Mouse (Mus musculus) ES-E14 (cell line): Measurements from ENCODE around the gene Fam47e.

Experiments
- CHD2 ChIP-seq: IDR thresholded peaks from 2 replicates; pipeline ENCODE4 v1.6.1; 2014; ENCODE audit warnings: mild to moderate bottlenecking, low read depth, low read length, inconsistent platforms
- ZNF384 ChIP-seq: IDR thresholded peaks from 2 replicates; pipeline ENCODE4 v1.6.1; 2012; ENCODE audit warnings: low read depth, low read length, inconsistent platforms

DNA sequence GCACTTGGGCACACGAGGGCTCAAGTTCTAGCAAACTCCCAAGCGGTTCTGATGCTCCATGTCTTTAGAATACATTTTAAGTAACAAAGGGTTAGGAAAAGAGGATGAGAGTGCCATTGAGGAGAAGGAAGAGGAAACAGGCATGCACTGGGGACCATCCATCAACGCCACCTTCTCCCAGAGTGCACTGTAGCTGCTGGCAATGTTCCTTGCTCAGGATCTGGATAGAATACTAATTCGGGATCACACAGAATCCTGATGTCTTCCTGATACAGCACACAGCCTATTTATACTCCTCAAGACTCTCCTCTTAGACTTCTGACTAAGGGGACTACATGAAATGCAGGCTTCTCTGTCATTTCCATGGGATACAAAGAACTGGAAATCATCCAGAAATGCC, 15.2 kb upstream of the Fam47e start:
- no peak for TF ChIP-seq CHD2
- TF ChIP-seq ZNF384, result no peak
